Mouse (Mus musculus) testis, adult 2 months (tissue): Measurements from ENCODE around the gene Lin7c.

Source experiments
- CTCF ChIP-seq: fragments of 200-500 bp; IDR thresholded peaks from 2 replicates; pipeline ENCODE4 v1.5.1; 2012; ENCODE audit warnings: low read depth, mild to moderate bottlenecking, inconsistent platforms, low read length, moderate library complexity; ENCODE audit not compliant: control insufficient read depth, insufficient read depth, insufficient replicate concordance
- POLR2A ChIP-seq: fragments of 200-500 bp; IDR thresholded peaks from 2 replicates; pipeline ENCODE4 v1.6.1; 2012; ENCODE audit warnings: low read depth, mild to moderate bottlenecking, inconsistent platforms, low read length, moderate library complexity; ENCODE audit not compliant: control insufficient read depth

GRCm38 (mm10) chr2:109942810-109943570 lies 52.3 kb downstream of the Lin7c start:
- TF ChIP-seq CTCF (no peak), POLR2A (no peak)
